Mouse (Mus musculus) CH12.LX (cell line): ENCODE measurements around the gene Spata21. TPM values are rescaled to one million over a fixed set of nuclear protein-coding genes. Genes with fewer than 3 reads are reported as not detected.

ENCODE experiments used
- DNase-seq: peaks from one replicate; pipeline ENCODE4 v3.0.0-alpha.2; 2013; ENCODE audit errors: extremely low read depth
- H3K27ac ChIP-seq: 2 replicates; pipeline ENCODE4 v1.5.1; 2012; ENCODE audit warnings: low read depth, mild to moderate bottlenecking, control low read depth, moderate library complexity; ENCODE audit not compliant: insufficient read depth
- H3K27me3 ChIP-seq: replicated peaks from 2 replicates; pipeline ENCODE3; 2012; ENCODE audit warnings: inconsistent platforms
- H3K36me3 ChIP-seq, 2 experiments: replicated peaks in 1 of 2; 2 replicates each; pipeline versions ENCODE3 to v1.6.1; 2012; ENCODE audit warnings: inconsistent platforms in 1 of 2, low read length in 1 of 2, mild to moderate bottlenecking in 1 of 2, mixed read lengths in 1 of 2, moderate library complexity in 1 of 2; ENCODE audit not compliant: control insufficient read depth in 1 of 2, insufficient read depth in 1 of 2
- H3K4me1 ChIP-seq, 2 experiments: 2 replicates each; pipeline ENCODE4 v1.6.1; 2012; ENCODE audit warnings: inconsistent platforms in 1 of 2, moderate library complexity in 1 of 2; ENCODE audit not compliant: insufficient read depth in 2 of 2, control insufficient read depth in 1 of 2
- H3K4me2 ChIP-seq: 2 replicates; pipeline ENCODE4 v1.6.1; 2012; ENCODE audit warnings: low read depth, mild to moderate bottlenecking, control low read depth; ENCODE audit not compliant: poor library complexity, insufficient read depth, severe bottlenecking
- H3K4me3 ChIP-seq, 3 experiments: fragments of 150-350 bp in 1 of 3; sonication (generic) in 1 of 3; replicated peaks in 1 of 3; 2 replicates each; pipeline versions ENCODE3 to v1.5.1; 2011 to 2012; ENCODE audit warnings: low read depth in 2 of 3, low read length in 2 of 3, mild to moderate bottlenecking in 2 of 3, moderate library complexity in 2 of 3, control low read depth in 1 of 3, improper control_type of control experiment in 1 of 3, inconsistent platforms in 1 of 3, mixed read lengths in 1 of 3; ENCODE audit not compliant: poor library complexity in 1 of 3
- H3K79me2 ChIP-seq: replicated peaks from 2 replicates; pipeline ENCODE4 v1.6.1; 2012; ENCODE audit warnings: mild to moderate bottlenecking, moderate library complexity; ENCODE audit not compliant: control insufficient read depth, poor library complexity, insufficient read depth, severe bottlenecking; ENCODE audit errors: extremely low read depth
- H3K9ac ChIP-seq: 2 replicates; pipeline ENCODE4 v1.6.1; 2012; ENCODE audit warnings: low read depth, mild to moderate bottlenecking, control low read depth, moderate library complexity; ENCODE audit not compliant: insufficient read depth
- H3K9me3 ChIP-seq: replicated peaks from 2 replicates; pipeline ENCODE3; 2012; ENCODE audit warnings: low read length, inconsistent platforms, mixed read lengths
- BHLHE40 ChIP-seq: IDR thresholded peaks from 2 replicates; pipeline ENCODE4 v1.6.1; 2011; ENCODE audit warnings: mild to moderate bottlenecking, low read depth, low read length, improper control_type of control experiment
- CHD1 ChIP-seq: IDR thresholded peaks from 2 replicates; pipeline ENCODE4 v1.6.1; 2012; ENCODE audit warnings: low read depth, low read length, improper control_type of control experiment, inconsistent platforms
- CTCF ChIP-seq, 2 experiments: IDR thresholded peaks in 1 of 2; conservative IDR thresholded peaks in 1 of 2; 2 replicates each; pipeline ENCODE4 v1.5.1; 2011 to 2012; ENCODE audit warnings: low read depth in 2 of 2, low read length in 2 of 2, improper control_type of control experiment in 1 of 2, inconsistent platforms in 1 of 2, mild to moderate bottlenecking in 1 of 2, moderate library complexity in 1 of 2
- E2F4 ChIP-seq: IDR thresholded peaks from 2 replicates; pipeline ENCODE4 v1.6.1; 2011; ENCODE audit warnings: low read depth, low read length, improper control_type of control experiment; ENCODE audit not compliant: insufficient replicate concordance
- EP300 ChIP-seq: IDR thresholded peaks from 2 replicates; pipeline ENCODE4 v1.6.1; 2011; ENCODE audit warnings: low read length, improper control_type of control experiment
- ETS1 ChIP-seq: conservative IDR thresholded peaks from 2 replicates; pipeline ENCODE4 v1.6.1; 2012; ENCODE audit warnings: low read depth, mild to moderate bottlenecking, inconsistent platforms, low read length, improper control_type of control experiment, moderate library complexity
- HCFC1 ChIP-seq: IDR thresholded peaks from 2 replicates; pipeline ENCODE4 v1.6.1; 2012; ENCODE audit warnings: low read depth, mild to moderate bottlenecking, inconsistent platforms, low read length, improper control_type of control experiment
- JUND ChIP-seq: conservative IDR thresholded peaks from 2 replicates; pipeline ENCODE4 v1.6.1; 2011; ENCODE audit warnings: low read depth, low read length, improper control_type of control experiment
- KAT2A ChIP-seq: IDR thresholded peaks from 2 replicates; pipeline ENCODE4 v1.6.1; 2012; ENCODE audit warnings: low read length, improper control_type of control experiment, inconsistent platforms; ENCODE audit not compliant: insufficient replicate concordance
- MAFK ChIP-seq: IDR thresholded peaks from 2 replicates; pipeline ENCODE4 v1.6.1; 2011; ENCODE audit warnings: low read length, improper control_type of control experiment; ENCODE audit not compliant: insufficient replicate concordance
- MAZ ChIP-seq: IDR thresholded peaks from 2 replicates; pipeline ENCODE4 v1.6.1; 2012; ENCODE audit warnings: low read depth, mild to moderate bottlenecking, inconsistent platforms, low read length, improper control_type of control experiment, moderate library complexity
- MEF2A ChIP-seq: IDR thresholded peaks from 2 replicates; pipeline ENCODE4 v1.6.1; 2014; ENCODE audit warnings: low read depth, mild to moderate bottlenecking, inconsistent platforms, low read length, improper control_type of control experiment, borderline replicate concordance
- MXI1 ChIP-seq: IDR thresholded peaks from 2 replicates; pipeline ENCODE4 v1.6.1; 2011; ENCODE audit warnings: mild to moderate bottlenecking, low read depth, low read length, improper control_type of control experiment
- MYC ChIP-seq: IDR thresholded peaks from 2 replicates; pipeline ENCODE4 v1.6.1; 2011; ENCODE audit warnings: low read depth, mild to moderate bottlenecking, improper control_type of control experiment, low read length
- NELFE ChIP-seq: IDR thresholded peaks from 2 replicates; pipeline ENCODE4 v1.6.1; 2011; ENCODE audit warnings: low read depth, low read length, improper control_type of control experiment
- PAX5 ChIP-seq: IDR thresholded peaks from 2 replicates; pipeline ENCODE4 v1.6.1; 2012; ENCODE audit warnings: low read length, inconsistent platforms, mixed read lengths
- POLR2AphosphoS2 ChIP-seq: IDR thresholded peaks from 2 replicates; pipeline ENCODE4 v1.6.1; 2011; ENCODE audit warnings: low read depth, low read length, improper control_type of control experiment
- RAD21 ChIP-seq: IDR thresholded peaks from 2 replicates; pipeline ENCODE4 v1.6.1; 2011; ENCODE audit warnings: low read depth, mild to moderate bottlenecking, low read length, improper control_type of control experiment, moderate library complexity
- SIN3A ChIP-seq: IDR thresholded peaks from 2 replicates; pipeline ENCODE4 v1.6.1; 2012; ENCODE audit warnings: low read length, improper control_type of control experiment, inconsistent platforms
- SMC3 ChIP-seq: IDR thresholded peaks from 2 replicates; pipeline ENCODE4 v1.6.1; 2011; ENCODE audit warnings: low read depth, low read length, improper control_type of control experiment
- TBP ChIP-seq: conservative IDR thresholded peaks from 2 replicates; pipeline ENCODE4 v1.6.1; 2011; ENCODE audit warnings: low read depth, low read length, improper control_type of control experiment
- TCF12 ChIP-seq: IDR thresholded peaks from 2 replicates; pipeline ENCODE4 v1.6.1; 2014; ENCODE audit warnings: low read depth, mild to moderate bottlenecking, inconsistent platforms, low read length, improper control_type of control experiment
- UBTF ChIP-seq: IDR thresholded peaks from 2 replicates; pipeline ENCODE4 v1.6.1; 2012; ENCODE audit warnings: low read depth, mild to moderate bottlenecking, inconsistent platforms, low read length, improper control_type of control experiment, moderate library complexity
- USF1 ChIP-seq: IDR thresholded peaks from 2 replicates; pipeline ENCODE4 v1.6.1; 2014; ENCODE audit warnings: low read depth, mild to moderate bottlenecking, inconsistent platforms, low read length, improper control_type of control experiment
- ZC3H11A ChIP-seq: IDR thresholded peaks from 2 replicates; pipeline ENCODE4 v1.6.1; 2012; ENCODE audit warnings: low read depth, mild to moderate bottlenecking, inconsistent platforms, low read length, improper control_type of control experiment
- ZMIZ1 ChIP-seq: IDR thresholded peaks from 2 replicates; pipeline ENCODE4 v1.6.1; 2012; ENCODE audit warnings: low read depth, mild to moderate bottlenecking, inconsistent platforms, low read length, improper control_type of control experiment
- ZNF384 ChIP-seq: IDR thresholded peaks from 2 replicates; pipeline ENCODE4 v1.6.1; 2012; ENCODE audit warnings: low read depth, low read length, improper control_type of control experiment, inconsistent platforms
- dilution Hi-C: fragments of 300-500 bp; cut with MboI; formaldehyde crosslinking; loops from 2 replicates; pipeline ENCODE4 v1.14.3; 2020; ENCODE audit warnings: low sequenced_read_pairs; ENCODE audit not compliant: extremely low pct_unique_long_range_greater_than_20kb, extremely low pct_ligation_motif_present
- in situ Hi-C: fragments of 300-500 bp; cut with MboI; formaldehyde crosslinking; loops from 3 replicates; pipeline ENCODE4 v1.14.3; 2019; ENCODE audit warnings: low sequenced_read_pairs, low pct_ligation_motif_present, low pct_unique_long_range_greater_than_20kb, mixed read lengths
- polyA plus RNA-seq: library from polyadenylated mRNA; unstranded; fragments of >175 nt; gene quantifications from 2 replicates; pipeline ENCODE4 v1.2.1, GENCODE M21; 2012; ENCODE audit warnings: low read depth; ENCODE audit not compliant: insufficient read length
- total RNA-seq, 2 experiments: library from RNA; depleted of rRNA; stranded (reverse); fragments of 300-350 nt in 1 of 2; fragments of >200 nt in 1 of 2; gene quantifications; 2 replicates each; pipeline ENCODE4 v1.2.3; 2012 to 2014

The Spata21 gene
- total and polyA plus RNA-seq, 3 experiments: not detected

DNA sequence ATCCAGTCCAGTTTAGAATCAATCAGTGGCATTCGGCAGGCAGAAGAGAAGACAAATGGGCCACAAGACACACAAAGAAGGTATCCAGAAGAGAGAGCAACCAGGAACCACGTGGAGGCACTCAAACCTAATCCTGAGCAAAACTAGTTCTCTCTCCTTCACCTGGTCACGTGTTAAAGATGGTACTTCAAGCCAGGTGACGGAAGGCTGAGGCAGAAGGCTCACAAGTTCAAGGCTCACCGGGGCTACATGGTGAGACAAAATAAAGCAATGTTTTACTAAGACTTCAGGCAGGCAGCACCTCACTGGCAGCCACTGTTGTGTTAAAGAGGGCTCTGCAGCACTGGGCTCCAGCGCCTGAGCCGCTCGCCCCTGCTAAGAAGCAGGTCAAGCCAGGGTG is 44.1 kb downstream of the Spata21 start:
- Histone ChIP-seq H3K27ac (no peak overlapping the region), H3K36me3 (peaks cover 12 to 64% of the 10 kb centered on the region in 2 experiments), H3K9ac (no peak overlapping the region), H3K27me3 (no peaks in the 10 kb centered on the region), H3K4me2 (no peak overlapping the region), H3K9me3 (no peaks in the 10 kb centered on the region), H3K4me3 (no peak overlapping the region), H3K79me2 (peaks cover 92% of the 10 kb centered on the region), H3K4me1 (peaks cover 20 to 73% of the 10 kb centered on the region in 2 experiments)
- dilution Hi-C loops (no loop called here), in situ Hi-C loops (no loop called here)
- TF ChIP-seq ZC3H11A: no peak
- TF ChIP-seq SMC3: no peak
- no peak for TF ChIP-seq TCF12
- TF ChIP-seq MAFK: no peak
- no peak for TF ChIP-seq ETS1
- no peak for TF ChIP-seq CTCF (conservative IDR thresholded peaks at IDR 0.05 in 1 of 2, IDR thresholded peaks at IDR 0.05 in 1 of 2; ENCODE audit: low read depth in 2 of 2, low read length in 2 of 2)
- no peak for TF ChIP-seq E2F4
- no peak for TF ChIP-seq USF1
- TF ChIP-seq MYC: no peak
- no peak for TF ChIP-seq TBP
- TF ChIP-seq SIN3A: no peak
- no peak for TF ChIP-seq MXI1
- TF ChIP-seq RAD21: no peak
- TF ChIP-seq EP300: no peak
- TF ChIP-seq POLR2AphosphoS2: no peak
- TF ChIP-seq ZNF384: no peak
- TF ChIP-seq NELFE: no peak
- TF ChIP-seq UBTF: no peak
- TF ChIP-seq JUND: no peak
- no peak for TF ChIP-seq MAZ
- DNase-seq: no peak

DNA sequence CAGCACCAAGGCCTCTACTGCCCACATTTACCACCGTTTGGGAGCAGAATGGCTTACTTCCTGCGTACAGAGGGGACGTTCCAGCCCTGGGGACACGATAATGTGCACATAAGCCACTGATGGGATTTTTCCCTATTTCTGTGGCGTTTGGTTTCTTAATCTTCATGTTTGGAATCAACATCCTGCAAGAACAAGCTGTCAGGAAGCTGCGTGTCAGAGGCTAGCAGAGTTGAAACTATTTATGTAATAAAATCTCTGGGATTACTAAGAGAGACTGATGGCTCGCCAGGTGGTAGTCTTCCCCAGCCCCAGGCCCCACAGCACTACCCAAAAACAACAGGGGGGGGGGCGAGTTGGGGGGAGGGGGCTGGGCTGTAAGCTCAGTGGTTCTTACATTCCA is 45.1 kb downstream of the Spata21 start:
- H3K4me2 ChIP-seq: no peak overlapping the region
- H3K4me3 ChIP-seq: no peak overlapping the region

More for the DNA sequence above, 45.1 kb downstream of the Spata21 start:
- H3K27ac ChIP-seq: no peak overlapping the region
- dilution Hi-C loops (no loop called here), in situ Hi-C loops (no loop called here)
- H3K79me2 ChIP-seq: peaks cover 92% of the 10 kb centered on the region
- no peaks in the 10 kb centered on the region for H3K9me3 ChIP-seq
- peaks cover 20 to 75% of the 10 kb centered on the region in 2 experiments for H3K4me1 ChIP-seq
- no peak overlapping the region for H3K9ac ChIP-seq
- no peak for TF ChIP-seq SIN3A
- TF ChIP-seq UBTF: no peak
- TF ChIP-seq NELFE: no peak
- TF ChIP-seq CHD1: no peak
- no peak for TF ChIP-seq MXI1
- TF ChIP-seq ETS1: no peak
- no peak for TF ChIP-seq TBP
- no peak for TF ChIP-seq RAD21
- no peak for TF ChIP-seq BHLHE40
- no peak for TF ChIP-seq EP300
- TF ChIP-seq ZMIZ1: no peak
- TF ChIP-seq PAX5: no peak
- no peak for TF ChIP-seq KAT2A
- no peak for TF ChIP-seq MEF2A
- no peak for TF ChIP-seq HCFC1
- TF ChIP-seq USF1: no peak
- no peaks in the 10 kb centered on the region for H3K27me3 ChIP-seq
- DNase-seq: no peak
- H3K36me3 ChIP-seq: peaks cover 12 to 59% of the 10 kb centered on the region in 2 experiments
